Mouse (Mus musculus): ENCODE measurements at regions not wholly inside any gene's neighbourhood (a gene's known extent, or its start where the extent isn't known, plus 50 kb on each side); places are given as distances from the start of the nearest gene placed in this dataset.

DNA sequence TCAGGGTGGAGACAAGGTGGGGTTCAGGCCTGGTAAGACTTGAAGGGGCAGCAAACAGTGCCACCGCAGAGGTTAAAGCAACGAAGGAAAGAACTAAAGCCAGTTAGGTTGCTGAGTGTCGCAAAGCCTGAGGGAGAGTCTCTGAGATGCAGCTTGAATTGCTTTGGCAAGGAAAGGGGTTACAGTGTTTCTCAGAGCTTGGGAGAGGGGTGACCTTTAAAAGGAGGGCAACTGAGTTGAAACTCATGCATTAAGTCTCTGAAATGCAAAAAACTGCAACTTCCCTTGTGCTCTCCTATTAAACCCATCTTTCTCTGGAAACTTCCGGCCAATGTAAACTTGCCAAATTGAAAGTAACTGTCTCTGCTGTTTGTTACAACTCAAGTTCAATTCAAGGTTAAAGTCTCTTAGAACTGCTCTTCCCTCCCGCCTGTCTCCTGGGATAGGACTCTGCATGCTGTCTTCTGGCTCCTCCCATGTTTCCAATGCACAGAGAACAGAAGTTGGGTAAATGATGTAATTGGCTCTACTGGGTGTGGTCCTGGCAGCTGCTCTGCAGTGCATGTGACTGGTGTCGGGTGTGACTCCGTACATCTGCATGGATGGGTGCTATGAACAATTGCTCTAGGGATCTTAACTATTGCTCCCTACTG lies 181.4 kb upstream of the Gas1 start:
- no peak for DNase-seq (ENCODE audit: low spot score in 2 of 2)

DNA sequence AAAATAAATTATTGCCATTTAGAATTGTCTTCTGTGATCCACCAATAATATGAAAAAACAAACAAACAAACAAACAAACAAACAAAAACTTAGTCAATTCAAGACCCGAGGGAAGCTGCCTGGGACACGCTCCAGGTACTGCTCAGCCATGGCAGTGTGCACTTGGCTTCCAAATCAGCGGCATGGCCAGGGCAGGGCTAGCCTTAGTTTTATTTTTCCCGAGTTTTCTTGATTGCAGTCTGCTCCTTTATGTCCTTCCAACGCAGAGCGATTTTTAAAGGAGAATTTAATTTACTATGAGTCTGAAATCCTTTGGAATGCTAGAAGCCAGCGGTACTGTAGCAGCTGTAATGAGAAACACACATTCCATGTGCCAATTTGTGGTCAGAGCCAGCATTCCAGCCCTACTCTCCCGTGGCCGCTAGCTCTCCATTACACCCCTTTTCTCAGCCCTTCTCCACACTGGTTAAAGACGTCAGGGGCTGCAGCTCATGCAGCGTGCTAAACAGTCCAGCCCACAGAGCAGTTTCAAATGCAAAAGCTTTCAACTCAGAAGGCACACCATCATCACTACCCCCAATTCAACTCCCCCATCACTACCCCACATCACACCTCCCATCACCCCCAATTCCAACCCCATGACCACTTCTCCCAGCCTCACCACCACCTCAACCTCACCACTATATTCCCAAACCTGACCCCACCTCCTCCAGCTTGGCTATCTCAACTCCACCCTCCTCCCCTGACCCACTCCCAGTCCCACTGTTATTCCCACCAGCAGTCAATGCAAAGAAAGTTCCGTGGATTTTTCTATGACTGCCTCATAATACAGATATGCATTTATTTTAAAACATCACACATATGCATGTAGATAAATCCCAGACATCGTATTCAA lies 187.9 kb upstream of the Gas1 start:
- DNase-seq (ENCODE audit: low spot score in 2 of 2) = no peak

DNA sequence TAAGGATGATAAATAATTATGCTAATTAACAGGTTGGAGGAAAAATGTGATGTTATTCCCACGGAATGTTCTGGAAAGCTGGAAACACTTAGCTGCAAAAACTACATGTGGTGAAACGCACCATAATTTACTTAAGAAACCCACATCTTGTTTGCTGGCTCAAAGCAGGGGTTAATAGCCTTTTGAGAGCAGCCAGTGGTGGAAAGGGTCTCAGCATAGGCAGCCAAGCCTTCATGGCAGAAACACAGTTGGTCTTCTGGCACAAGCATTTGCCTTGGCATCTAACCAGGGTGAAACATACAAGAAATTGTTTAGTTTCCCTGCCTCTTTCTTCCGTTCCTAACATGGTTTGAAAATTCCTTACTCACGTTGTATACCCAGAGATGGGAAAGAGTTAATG lies 192.1 kb upstream of the Gas1 start:
- no peak for DNase-seq (ENCODE audit: low spot score in 2 of 2)

DNA sequence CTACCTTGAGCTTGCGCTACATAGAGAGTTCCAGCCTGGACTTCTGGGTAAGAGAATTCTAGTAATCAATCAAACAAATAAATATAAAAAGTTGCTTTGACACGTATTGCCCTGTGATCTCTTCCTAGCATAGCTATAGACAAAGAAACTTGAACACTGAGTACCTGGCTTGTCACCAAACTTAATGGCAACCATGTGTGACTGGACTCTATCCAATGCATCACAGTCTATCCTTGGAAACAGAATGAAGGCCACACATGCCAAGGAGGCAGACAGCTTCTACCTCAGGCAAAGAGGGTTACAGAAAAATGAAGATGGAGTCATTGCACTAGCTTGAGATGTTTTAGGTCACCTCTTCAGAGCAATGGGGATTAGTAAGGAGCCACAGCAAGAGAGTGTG lies 194.5 kb upstream of the Gas1 start:
- no peak for DNase-seq (ENCODE audit: low spot score in 2 of 2)

DNA sequence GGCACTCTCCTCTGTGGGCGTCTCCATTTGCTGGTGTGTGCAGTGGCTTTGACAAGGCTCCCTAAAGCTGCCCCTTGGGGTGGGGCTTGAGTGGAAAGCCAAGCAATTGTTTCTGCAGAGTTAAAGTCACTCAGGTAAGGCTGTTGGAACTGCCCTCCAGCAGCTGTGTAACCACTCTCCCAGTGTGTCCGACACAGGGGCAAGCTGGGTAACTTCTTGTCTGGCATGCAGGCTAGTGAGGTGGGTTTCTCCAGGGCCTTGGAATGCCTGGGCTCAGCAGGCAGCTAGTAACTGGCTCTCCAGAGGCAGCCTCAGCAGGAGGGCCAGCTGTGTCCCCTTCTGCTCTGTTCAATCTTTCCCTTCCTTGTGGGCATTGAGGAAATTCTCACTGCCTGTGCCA lies 199.5 kb upstream of the Gas1 start:
- DNase-seq (ENCODE audit: low spot score in 2 of 2) = no peak

DNA sequence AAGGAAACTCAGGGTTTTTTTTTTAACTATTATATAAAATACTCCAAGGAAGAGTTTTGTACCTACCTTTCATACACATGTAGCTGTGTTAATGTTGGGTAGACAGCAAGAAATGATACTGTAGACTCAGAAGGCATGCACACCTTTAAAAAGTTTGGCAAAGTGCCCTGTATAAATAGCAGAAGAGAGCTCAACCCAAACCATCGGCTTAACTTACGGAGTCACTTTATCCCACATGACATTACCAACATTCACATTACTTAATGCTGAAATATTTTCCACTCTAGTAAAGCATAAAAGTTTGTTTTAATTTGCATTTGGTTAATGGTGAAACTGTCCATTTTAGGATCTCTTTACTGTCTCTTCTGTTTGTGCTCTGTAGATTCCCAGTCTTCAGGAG lies 205.7 kb upstream of the Gas1 start:
- no peak for DNase-seq (ENCODE audit: low spot score in 2 of 2)

DNA sequence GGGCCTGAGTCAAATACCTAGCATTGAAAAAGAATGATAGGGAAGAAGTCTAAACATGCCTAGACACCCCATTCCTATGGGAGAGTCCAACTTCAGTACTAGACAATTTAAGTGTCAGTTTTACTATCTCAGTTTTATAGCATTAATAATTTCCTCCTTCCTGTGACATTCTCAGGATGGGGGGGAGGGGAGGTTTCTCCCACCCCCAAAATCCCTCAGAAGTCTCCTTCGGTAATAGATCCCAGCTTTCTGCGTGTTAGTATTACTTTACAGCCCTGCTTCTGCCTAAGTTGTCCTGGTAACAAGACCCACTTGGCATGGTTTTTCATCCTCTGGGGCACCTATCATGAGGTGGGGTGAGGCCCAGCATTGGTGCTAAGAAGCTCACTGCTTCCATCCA lies 202.9 kb upstream of the Dapk1 start:
- DNase-seq (ENCODE audit: low spot score in 2 of 2) = no peak

DNA sequence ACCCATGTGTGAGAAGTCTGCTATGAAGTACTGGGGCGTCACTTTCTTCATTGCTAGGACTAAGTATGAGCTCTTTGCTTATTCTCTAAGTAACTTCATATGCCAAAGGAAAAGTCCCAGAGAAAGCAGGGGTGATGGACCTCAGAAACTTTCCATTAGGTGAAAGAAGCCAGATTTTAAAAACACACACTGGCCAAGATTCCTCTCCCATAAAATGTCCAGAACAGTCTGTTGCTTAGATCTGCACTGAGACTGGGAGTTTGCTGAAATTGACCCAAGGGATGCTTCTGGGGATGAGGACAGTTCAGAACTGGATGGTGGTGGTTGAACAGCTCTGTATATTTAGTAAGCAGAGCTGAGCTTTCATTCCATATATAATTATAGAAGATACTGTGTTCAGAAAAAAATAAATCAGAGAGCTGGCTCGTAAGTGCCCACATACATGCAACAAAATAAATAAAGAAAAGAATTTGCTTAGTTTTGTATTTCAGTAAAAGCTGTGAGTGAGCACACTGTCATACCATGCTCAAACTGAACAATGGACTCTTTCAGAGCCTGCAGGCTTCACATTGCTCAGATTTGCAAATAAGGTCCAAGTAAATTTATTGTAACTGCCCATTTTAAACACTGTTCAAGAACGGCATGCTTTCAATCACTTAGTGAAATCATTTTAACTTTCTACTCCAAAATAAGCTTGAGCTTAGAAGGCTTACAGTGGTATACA lies 200.8 kb upstream of the Dapk1 start:
- no peak for DNase-seq (ENCODE audit: low spot score in 2 of 2)

DNA sequence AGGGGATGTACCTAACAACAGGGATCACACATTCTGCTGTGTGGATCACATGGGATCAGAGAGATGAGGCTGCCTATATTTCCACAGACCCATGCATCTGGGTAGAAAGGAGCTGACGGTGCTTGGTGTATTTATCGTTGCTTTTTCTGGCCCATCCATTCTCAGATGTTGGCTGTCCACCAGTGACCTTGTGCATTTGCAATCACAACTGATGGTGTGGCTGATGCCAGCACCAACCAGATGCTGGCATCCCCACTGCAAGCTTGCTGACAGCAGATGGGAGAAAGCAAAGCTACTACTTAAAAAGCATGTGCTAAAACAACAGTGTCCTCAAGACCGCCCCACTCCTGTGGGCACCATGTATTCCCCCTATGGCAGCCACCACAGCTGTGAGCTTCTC lies 198.3 kb upstream of the Dapk1 start:
- DNase-seq (ENCODE audit: low spot score in 2 of 2) = no peak

DNA sequence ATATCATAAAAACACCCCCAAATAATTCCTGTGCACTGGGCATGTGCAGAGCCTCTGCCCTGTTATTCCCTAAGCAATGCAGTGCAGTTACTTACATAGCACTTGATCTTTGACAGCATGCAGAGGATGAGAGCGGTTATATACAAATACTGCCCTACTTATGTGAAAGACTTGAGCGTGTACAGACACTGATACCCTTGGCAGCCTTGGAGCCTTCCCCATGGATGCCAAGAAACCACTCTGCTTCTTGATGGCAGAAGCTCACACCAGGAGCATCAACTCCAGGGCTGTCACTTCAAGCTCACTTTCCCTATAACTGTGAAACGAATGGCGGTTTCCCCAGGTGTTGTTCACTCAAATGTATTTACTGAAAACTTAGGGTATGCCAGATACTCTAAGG lies 194.4 kb upstream of the Dapk1 start:
- no peak for DNase-seq (ENCODE audit: low spot score in 2 of 2)

DNA sequence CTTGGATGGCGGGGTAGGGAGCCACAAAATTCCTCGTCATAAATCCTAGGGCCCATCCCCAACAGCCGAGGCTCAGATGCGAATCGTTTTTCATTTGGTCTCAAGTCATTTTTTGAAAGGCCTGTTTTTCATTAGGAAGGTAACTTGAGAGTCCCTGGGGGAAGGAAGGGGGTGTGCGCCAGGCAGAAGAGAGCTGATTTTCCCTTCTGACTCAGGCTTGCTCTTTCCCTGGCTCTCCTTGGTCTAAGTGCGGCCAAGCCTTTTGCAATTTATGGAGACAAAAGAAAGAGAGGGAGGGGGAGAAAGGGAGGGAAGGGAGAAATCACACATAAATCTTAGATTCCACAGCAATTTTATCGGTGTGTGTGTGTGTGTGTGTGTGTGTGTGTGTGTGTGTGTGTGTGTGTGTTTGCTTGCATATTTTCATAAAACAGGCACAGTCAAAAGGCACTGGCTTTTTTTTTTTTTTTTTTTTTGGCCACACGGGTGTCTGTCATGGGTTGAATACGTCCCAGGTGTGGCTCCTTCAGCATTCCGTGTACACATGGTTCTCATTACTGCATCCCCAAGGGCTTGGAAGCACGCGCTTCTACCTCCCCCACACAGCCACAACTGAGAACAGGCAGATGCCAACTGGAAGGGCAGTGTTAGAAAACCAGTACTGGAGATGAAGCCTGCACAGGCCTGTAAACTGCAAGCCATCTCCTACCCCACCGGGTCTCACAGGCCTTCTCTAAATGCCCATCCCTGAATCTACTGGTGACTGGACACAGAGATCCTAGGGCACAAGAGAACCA lies 191.8 kb upstream of the Dapk1 start:
- DNase-seq (ENCODE audit: low spot score in 2 of 2) = peak in 1 of 2 experiments; percentile 63

DNA sequence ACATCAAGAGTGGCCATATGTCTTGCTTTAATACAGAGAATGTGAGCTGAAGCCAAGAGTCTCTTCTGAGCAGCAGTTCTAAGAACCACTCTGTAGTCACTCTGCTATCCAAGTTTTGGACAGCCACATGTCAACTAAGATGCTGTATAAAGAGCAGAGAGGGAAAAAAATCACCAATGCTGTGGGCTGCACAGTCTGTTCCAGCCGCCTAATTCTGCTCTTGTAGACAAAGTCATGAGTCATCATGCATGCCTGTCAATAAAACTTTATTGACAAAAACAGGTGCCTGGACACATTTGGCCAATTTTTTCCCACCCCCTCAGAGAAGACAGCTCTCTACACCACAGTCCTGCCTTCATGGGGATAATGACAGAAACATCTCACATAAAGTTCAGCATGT lies 185.7 kb upstream of the Dapk1 start:
- DNase-seq (ENCODE audit: low spot score in 2 of 2) = no peak

DNA sequence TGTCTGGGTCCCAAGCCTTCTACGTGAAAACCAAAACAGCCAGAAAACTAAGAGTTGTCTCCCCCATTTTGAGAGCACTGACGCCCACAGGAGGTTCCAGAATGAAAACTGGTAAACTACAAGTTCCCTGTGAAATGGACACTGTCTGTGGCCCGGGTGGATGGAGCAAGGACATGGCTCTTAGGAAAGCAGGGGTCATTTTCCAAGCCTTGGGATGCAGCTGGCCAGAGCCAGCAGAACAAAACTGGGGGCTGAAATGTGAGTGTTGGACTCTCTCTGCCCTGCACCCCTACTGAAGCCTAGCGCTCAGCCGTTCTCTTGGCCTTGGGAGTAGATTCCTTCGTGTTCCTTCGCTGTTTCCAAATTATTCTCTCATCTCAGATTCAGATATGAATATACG lies 184.7 kb upstream of the Dapk1 start:
- DNase-seq (ENCODE audit: low spot score in 2 of 2) = no peak

DNA sequence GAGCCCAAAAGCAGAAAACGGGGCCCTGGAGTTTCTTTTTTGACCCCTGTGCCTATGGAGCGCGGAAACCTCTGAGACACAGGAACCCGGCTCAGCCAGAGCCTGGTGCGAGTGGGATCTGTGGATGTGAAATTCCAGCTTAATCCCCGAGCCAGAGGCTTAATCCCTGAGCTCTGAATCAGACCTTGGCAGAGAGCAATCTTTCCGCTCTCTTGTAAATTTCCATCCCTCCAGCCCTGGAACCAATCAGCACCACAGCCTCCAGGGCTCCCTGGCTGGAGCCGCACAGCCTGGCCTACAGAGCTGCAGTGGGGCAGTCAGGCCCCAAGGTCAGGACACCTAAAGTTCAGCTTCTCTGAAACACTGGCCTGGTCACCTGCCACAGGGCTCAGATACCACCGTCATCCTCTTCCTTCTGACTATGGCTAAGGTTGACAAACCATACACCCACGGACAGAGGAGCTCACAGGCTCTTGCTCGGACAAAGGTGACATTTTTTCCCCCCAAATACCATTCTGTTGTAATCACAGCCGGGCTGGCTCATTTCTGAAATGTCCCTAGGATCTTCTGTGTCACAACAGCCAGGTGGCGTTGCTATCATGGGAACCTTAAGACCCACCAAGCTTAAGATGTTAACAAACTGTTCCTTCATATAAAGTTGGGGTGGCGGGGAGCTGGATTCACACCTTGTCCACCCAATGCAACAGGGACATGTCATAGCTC lies 184.2 kb upstream of the Dapk1 start:
- peak in 1 of 2 experiments; percentile 72 for DNase-seq (ENCODE audit: low spot score in 2 of 2)

DNA sequence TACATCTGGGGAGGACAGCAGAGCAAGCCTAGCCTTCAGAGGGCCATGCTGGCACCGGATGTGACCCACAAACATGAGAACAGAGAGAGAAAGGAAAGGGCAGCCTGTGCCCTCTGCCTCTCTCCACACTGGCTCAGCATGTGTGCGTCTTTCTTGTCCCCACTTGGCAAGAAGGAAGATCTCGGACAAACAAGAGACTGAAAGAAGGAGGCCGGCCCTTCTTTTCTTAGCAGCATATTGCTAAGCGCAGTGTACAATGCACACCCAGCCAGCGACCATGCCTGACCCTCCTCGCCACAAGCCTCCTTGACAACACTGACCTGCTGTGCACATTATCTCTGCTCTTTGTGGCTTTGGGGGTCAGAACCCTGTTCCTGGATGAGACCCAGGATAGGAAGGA lies 181.4 kb upstream of the Dapk1 start:
- DNase-seq (ENCODE audit: low spot score in 2 of 2) = no peak

DNA sequence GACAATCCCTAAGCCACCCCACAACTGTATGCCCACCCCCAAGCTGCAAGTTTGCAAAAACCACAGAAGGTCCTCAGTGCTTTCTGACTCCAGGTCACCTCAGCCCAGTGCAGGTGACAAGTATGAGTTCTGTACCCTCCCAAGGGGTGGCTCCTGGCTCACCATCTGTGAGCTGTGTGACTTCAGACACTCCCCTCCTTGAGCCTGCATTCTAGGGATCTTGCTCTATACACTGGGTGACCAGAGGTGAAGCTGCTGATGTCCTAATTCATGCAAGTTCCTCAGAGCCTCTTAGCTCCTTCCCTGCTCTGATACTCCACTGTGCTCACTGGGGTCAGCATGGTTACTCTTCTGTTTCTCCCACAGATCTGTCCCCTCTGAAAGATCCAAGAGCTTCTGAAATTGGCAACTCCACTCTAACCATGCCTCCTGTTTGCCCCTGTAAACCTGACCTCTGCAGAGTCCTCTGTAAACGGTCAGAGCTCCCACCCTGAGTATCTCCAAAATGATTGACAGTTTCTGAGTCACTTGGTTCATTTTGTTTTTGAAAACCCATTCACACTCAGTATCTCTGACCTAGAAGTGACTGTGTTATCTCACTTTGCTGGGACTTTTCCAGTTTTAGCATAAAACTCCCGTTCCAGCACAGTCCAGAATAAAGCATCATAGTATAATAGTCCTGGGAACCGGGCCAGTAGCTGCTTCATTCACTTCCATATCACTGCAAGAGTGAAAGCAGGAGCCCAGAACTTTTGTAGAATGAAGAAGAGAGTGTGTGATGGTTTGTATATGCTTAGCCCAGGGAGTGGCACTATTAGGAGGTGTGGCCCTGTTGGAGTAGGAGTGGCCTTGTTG lies 180.7 kb upstream of the Dapk1 start:
- DNase-seq (ENCODE audit: low spot score in 2 of 2) = no peak

DNA sequence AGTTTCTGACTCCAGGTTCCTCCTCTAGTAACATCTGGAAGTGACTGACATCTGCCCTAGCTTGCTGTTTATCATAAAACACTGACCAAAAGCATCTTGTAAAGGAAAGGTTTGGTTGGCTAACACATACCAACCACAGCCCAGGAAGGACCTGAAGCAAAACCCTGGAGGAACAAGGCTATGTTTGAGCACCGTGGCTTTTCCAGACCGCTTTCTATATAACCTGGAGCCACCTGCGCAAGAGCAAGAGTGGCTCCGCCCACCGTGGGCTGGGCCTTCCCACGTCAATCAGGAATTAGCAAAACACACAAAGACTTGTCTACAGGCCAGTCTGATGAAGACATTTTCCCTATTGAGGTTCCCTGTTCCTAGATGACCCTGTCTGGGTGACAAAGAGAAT lies 177.5 kb upstream of the Dapk1 start:
- no peak for DNase-seq (ENCODE audit: low spot score in 2 of 2)

DNA sequence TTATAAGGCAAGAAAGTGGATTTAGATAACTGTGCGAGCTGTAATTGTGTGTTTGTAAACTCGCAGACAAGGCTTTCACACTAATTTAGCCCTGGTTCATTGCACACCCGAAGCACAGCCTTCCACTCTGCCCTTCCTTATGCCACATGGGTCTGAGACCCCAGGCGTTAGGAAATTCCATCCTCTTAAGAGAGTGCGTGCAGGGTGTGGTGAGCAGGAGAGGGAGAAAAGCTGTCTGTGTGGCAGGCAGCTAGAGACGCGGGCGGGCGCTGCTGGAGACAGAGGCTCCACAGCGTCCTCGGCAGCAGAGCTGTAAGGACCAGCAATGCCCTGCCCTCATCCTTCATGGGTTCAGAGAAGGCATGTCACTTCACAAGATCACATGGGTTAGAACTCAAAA lies 176.6 kb upstream of the Dapk1 start:
- no peak for DNase-seq (ENCODE audit: low spot score in 2 of 2)

DNA sequence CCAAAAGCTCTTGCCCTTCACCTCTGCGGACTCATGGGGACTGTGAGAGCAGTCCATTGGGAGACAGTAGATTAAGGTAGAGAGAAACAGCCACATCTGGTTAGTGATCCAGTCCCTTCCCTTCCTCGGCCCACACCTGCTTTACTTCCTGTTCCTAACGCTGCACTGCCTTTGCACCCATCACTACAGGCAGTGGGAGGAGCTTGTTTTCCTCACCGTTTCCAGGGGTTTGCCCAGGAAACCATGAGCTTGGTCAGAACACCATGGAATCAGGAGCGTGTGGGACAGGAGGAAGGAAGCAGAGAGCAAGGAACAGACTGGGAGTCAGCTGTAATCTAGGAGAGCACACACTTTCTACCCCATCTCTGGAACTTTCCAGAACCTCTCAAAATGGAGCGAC lies 176.2 kb upstream of the Dapk1 start:
- DNase-seq (ENCODE audit: low spot score in 2 of 2) = no peak

DNA sequence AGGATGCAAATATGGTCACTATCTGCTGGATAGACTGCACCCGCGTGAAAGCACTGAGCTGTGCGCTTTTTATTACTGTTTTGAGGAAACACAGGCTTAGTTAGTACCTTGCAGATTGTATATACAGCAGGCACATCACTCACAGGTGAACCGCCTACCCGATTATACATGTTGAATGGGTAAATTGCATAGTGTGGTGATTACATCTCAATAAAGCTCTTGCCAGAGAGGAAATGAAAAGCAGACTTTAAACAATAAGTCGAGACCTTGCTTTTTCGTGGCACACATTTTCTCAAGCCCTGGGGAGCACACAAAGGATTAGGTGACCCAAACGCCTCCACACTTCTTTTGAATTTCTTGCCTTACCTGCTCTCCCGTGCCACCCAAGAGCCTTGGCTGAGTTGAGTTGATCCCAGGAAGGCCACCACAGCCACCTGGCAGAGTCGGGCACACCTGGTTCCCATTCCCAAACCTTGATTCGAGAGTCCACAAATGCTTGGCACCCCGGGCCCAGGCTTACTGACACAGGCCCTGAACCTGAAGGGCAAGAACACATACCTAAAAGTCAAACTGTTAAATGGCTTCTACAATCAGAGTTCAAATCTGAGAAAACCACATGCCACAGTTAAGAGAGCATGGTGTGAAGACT lies 175.4 kb upstream of the Dapk1 start:
- DNase-seq (ENCODE audit: low spot score in 2 of 2) = no peak

Data from urinary bladder, adult 18-20 months (tissue).